Mouse (Mus musculus) right cerebral cortex, adult 2 months (tissue): ENCODE results near the gene Slc9a8.
A peak's percentile ranks its signal among the peaks of the same experiment; 100 is the strongest.

Source experiments
- DNase-seq, 2 experiments: peaks; one replicate each; pipeline ENCODE4 v3.0.0; 2021 to 2022; ENCODE audit warnings: low spot score in 2 of 2

Slc9a8 gene

DNA sequence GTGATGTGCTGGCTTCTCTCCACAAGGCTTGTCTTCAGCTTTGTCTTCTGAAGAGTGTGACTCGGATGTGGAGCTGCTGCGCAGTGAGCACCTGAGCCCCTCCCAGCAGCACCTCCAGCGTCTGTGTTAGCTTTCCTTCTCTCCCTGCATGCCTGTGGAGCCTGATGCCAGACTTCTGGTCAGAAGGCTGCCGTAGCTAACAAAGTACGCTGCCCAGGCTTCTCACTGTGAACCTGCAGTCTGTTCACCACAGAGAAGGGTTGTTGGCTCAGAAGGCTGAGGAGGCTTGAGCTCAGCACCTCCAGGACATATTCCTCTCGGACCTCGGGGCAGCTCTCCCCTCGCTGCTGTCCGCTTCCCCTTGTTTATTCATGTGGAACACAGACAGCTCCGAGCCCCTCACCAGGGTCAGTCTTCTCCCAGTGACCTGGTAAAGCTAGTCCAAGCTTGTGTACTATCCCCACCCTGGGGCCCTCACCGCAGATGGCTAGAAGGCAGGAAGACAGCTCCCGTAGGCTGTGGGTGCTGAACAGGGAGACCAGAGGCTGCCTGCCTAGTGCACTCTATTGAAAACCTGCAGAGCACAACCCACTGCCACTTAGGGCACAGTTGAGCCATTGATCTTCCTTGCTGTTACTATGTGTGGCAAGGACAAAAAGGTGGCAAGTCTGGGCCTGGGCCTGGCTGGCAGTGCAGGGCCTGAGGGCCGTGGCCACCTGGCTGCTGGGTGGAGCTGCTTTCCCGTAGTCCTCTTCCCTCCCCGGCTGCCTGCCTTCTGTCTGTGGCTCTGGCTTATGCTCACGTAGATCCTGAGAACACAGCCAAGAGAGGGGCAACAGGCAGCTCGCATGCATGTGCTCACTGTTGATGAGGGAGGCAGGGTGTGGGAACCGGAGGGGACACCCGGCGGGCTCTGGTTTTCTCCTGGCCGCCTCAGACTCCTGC lies 28.1 kb downstream of the Slc9a8 start:
- no peak for DNase-seq

DNA sequence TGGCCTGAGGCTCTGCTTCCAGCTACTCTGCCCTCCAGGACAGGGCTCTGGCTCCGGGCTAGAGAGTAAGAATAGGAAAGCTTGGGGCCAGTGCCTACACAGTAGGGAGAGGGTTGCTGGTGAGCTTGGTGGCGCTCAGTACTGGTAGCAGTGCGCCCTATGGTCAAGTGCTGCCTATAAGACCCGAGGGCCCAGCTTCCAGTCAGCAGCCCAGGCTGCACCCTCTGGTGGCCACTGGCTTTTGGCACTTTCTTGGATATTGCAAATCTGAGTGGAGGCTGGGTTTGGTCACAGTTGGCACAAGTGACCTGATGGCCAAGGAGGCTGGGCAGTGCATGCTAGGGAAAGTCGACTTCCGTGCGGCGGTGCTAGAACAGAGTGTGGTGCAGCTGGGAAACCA lies 29.1 kb downstream of the Slc9a8 start:
- DNase-seq, result no peak

DNA sequence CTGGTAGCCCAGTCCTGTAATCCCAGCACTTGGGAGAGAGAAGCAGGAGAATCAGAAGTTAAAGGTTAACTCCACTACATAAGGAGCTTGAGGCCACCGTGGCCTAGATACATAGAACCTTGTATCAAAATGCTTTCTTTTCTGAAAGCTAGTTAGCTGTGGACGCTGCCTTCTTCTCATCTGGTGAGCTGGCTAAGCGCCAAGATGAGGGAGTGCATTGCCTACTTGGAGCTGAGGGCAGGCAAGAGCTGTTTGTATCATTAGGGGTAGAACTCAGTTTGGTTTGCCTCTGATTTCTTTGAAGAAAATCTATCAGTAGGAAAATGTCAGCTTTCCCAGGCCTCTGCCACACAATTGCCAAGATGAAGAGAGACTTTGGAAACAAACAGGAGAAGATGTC lies 32.3 kb downstream of the Slc9a8 start:
- peak in 1 of 2 experiments; percentile 51 for DNase-seq

DNA sequence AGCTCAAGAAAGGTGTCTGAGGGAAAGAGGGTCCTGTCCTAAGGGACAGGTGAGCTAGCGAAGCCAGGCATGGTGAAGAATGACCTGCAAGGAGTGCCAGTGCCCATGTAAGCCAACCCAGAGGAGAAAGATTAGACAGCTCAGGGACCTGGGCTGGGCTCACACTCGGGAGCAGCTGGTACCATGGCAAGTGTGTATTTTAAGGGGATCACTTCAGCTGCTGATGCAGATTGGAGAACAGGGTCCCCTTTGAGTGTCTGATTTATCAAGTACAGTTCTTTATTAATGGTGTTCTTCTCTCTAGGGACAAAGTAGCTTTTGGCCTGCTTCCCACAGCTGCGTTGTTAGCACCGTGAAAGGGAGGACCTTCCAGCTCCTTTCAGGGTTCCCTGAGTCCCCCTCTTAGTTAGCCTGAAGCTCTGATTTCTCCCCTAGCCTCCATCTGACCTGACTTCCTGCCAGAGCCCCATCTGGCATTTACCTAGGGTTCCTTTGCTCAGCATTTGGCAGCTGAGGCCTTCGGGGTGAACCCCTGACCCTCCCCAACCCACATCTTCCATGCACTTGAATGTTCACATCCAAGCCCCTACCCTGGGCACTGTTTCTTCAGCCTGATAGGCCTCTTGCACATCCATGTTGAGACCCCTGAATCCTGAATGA lies 35.0 kb downstream of the Slc9a8 start:
- no peak for DNase-seq

DNA sequence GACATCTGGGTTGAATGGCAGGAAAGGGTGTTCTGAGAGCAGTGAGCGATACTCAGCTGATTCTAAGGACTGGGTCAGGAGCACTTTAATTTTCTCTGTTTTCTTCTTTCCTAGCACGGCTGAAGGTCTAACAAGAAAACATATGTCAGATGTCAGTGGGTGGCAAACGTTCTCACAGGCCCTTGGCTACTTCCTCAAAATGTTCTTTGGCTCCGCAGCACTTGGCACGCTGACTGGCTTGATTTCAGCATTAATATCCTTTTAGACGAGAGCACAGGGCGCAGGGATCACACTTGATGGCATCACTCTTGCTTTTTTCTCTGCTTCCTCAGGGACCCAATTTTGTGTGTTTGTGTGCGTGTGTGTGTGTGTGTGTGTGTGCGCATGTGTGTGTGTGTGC lies 35.7 kb downstream of the Slc9a8 start:
- DNase-seq, result no peak

DNA sequence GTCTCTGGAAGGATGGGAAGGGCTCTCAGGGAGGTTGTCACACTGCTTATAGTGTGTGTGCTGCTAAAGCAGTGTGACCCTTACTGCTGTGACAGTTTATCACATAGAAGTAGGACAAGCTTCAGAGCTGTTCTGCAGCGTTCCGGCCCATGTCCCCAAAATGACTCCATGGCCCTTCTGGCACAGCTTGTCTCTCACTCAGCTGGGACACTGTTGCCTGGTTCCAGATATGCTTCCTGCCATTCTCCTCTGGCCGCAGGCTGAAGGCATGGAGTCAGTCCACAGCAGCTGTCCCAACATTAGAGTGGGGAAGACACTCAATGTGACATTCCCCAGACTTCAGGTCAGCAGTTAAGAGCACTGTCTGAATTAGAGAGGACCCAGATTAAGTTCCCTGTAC lies 37.0 kb downstream of the Slc9a8 start:
- no peak for DNase-seq

DNA sequence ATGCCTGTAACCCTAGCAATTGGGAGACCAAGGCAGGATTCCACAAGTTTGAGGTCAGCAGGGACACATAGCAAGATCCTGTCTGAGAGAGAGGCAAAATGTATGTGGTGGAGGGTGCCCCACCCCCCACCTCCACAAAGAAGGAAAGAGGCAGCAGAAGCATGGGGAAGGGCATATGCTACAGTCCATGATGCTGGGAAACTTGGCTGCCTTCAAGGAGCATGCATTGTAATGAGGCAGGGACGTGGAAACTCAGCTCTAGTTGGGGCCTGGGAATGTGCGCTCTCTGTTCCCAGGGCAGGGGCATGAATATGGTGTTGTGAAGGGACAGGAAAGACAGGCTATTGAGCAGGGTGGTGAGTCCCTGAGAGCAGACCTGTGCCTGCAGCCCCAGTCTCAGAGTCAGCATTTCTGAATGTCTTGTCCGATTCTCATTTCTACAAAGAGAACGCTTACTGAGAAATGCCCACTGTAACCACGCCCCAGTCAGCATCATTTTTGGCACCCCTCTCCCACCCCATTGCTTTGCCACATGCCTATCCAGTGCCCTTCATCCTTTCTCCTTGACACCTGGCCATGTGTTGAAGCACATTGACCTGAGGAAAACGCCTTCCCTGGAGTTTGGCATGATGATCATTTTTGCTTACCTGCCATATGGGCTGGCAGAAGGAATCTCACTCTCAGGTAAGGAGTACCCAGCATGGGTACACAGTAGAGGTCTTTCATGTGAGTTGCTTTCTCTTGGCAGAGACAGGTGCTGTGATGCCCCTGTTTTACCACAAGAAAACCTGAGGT lies 37.8 kb downstream of the Slc9a8 start:
- DNase-seq, result no peak

DNA sequence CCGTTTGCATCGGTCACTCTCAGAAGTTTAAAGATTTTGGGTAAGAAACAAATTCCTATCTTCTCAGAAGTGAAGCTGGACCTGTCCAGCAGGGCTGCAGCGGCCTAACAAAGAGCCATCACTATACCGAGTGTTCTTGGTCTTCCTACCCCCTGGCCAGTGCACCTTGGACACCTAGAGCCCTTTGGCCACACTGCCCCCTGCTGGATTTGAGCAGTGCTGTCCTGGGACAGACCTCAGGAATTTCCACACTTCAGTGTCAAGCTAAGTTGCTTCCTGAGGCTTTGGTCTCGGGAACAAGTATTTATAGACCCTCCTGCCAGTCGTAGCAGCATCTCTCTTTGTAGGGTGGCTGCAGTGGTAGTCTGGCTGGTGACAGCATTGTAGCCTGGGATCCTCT lies 41.4 kb downstream of the Slc9a8 start:
- no peak for DNase-seq

DNA sequence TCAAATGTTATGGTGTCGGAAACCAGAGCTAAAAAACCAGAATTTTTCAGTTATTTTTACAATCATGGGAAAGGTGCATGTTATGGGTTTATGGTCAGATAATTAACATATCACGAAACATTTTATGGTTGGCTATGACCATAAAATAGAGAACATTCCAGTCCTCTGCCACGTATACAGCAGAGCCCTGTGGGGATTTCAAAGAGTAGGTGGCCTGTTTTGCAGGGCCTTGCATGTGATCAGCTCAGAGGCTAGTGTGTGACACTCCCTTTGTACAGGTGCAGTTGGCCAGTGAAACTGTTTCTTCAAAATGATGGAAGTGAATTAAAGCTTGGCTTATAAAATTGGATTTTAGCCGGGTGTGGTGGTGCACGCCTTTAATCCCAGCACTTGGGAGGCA lies 42.3 kb downstream of the Slc9a8 start:
- DNase-seq, result no peak

DNA sequence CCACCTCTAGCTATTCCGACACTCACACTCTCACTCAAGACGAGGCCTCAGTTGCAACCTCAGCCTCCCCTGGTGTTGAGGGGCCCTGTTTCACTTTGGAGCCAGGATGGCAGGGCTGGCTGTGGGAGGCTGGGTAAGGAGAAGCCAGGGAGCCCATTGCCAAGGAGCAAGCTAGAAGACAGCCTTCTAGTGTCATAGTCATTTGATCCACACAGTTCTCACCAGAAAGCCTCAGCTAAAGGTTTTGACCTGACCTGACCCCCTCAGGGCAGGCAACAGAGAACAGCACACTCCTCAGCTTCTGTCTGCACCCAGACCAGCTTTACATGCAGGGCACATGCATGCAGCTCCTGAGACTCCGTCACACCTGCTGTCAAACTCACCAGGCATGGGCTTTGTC lies 44.4 kb downstream of the Slc9a8 start:
- no peak for DNase-seq

DNA sequence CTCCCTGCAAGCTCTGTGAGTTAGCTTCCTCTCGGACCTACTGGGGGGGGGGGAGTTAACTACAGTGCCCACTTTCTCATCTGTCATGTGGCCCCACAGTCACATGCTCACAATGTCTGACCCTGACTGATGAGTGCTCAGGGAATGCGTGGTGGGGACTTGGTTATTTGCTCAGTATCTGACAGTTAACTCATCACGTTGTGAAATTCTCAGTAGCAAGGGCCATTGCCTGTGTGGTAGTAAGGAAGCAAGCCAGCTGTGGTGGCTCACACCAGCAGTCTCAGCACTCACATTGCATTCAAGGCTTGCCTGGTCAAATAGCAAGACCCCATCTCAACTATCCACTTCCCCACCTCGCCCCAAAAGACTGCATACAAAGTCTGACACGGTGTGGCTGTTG lies 45.7 kb downstream of the Slc9a8 start:
- DNase-seq, result no peak

DNA sequence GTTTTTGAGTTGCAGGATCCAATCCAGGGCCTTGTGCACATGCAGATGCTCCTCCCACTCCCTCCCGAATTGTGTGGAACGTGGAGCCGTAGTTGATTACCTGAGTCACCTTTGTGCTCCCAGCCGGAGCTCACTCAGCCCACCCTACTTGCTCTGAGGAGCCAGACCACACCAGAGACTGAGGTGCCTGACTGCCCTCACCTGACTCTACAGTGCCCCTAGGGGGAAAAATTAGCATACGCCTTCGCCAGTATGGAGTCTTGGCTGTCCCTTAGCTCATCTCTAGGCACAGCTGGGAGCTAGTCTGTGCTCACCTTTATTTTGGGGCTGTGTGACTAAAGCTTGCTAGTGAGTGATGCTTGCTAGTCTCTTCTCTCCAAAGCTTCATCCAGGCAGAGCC lies 46.9 kb downstream of the Slc9a8 start:
- DNase-seq, result no peak

DNA sequence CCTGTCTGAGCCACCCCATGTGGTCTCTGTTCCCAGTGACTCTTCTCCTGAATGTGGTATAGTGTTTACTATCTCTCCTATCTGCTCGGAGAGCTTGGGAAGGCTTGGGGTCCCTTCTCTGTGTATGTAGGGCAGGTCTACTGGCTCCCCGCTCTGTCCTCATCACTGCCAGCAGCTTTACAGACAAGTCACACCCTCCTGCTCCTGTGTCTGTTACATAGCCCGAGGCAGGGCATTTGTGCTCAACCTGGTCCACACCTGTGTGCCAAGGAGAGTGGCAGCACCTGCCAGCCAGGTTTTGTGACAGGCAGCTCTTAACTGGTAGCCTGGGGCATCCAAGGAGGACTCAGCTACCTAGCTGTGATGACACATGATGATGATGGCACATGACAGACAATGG lies 49.1 kb downstream of the Slc9a8 start:
- DNase-seq, result no peak

DNA sequence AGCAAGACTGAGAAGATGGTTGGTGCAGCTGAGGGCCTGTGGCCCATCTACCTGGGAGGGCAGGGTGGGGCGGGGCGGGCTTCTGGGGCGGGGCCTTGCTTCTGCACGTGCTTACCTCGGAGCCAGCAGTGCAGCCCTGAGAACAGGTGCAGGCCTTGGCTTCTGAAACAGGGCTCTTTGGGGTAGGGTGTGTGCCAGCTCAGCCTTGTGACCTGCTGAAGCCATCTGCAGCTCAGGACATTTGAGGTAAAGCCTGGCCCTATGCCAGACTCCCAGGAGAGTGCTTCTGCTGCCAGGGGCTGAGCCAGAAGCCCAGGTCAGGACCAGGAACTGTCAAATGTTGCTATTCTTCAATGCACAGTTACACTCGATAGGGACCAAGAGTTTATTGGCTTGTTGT lies 50.1 kb downstream of the Slc9a8 start:
- DNase-seq, result no peak

DNA sequence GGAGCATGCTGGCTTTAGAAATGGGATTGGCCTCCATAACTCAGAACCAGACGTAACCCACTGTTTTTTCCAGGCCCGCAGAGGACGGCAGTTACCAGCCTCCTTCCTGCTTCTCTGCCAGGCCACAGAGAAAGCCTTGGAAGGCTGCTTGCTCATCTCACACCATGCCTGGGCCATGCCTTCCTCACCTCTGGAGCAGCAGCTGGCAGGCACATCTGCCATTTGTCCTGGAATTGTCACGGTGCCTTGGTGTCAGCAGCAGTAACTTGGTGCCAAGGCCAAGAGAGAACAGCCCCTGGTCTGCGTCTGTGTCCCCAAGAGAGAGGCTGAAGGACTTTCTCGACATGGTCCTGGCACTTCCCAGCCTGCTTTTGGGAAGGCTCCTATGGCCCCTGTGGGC lies 52.7 kb downstream of the Slc9a8 start:
- no peak for DNase-seq

DNA sequence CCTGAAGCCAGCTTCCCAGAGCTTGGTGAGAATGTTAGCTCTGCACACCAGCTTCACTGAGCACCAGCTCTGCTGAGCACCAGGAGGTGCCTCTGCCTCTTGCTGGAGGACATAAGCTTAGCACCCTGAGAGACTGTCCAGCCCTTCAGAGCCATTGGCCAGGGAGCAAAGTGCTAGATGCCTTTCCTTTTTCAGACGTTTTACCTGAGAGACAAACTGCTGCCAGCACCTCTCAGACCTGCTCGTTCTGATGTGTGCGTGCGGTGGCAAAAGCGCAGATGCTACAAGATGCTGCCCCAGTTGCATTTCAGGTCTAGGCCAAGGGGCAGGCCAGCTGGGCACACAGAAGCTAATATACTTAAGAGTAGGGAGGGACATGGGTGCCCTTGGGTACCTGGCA lies 54.1 kb downstream of the Slc9a8 start:
- DNase-seq, result no peak

DNA sequence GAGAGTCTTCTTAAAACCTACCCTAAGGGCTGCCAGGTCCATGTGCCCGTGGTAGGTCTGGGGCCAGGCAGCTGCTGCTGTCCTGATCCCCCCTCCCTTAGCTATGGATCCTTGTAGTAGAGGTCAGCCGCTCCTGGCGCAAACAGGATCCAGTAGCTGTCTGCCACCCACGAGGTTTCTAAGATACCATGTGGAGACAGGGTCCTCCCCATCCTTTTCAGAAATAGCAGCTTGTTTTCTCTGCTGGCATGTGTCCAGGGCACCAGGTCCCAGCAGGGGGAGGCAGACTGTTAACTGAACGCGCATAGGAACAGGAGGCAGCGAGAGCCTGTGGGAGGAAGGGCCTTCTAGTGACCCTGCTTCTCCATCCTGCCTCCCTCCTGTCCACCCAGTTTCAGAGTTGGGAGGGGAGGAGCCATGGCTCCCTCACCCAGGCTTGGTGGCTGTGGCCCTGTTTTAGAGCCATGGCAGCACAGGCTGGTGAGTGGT lies 54.7 kb downstream of the Slc9a8 start:
- DNase-seq, result peak; percentile 68 to 73

DNA sequence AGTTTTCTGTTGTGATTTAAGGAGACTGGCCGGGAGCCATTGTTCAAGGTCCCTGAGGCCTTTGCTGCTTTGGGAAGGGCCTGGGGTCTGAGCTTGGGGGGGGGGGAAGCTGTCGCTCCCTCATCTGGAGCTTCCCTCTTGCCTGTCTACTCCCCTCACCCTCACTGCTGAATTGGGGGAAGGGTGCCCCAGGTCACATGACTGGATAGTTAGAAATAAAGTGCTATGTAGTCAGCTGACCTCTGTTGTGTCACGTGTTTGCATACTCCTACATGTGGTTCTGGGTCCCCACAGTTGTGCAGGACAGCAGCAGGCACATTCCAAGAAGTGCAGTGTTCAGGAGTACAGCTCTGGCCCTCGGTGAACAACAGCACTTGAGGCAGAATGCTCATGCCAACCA lies 55.2 kb downstream of the Slc9a8 start:
- DNase-seq, result no peak

DNA sequence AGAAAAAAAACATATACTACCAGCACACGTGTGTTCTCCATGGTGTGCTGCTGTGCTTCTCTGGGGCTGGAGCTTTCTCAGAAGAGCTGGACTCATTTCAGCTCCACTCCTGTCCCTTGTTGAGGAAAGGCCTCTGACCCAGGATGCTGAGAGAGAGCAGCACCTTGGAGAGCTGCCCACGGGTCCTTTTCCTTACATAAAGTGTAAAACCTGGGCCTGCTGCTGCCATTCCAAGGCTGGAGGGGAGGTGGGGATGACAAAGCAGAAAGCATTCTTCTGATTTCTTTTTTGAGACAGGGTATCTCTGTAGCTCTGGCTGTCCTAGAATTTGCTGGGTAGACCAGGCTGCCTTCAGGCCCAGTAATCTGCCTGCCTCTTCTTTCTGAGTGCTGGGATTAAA lies 56.6 kb downstream of the Slc9a8 start:
- DNase-seq, result no peak

DNA sequence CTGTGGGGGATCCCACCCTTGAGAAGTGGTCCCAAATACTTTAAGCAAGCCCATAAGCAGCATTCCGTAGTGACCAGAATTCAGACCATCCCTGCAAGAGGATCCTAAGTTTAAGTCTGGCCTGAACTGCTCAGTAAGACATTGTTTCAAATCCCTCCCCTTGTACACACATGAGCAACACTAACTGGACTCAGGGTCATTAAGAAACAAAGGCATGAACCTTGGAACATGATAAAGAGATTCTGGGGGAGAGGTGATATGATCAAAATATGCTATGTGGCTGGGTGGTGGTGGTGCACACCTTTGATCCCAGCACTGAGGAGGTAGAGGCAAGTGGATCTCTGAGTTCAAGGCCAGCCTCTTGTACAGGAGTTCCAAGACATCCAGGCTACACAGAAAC lies 58.0 kb downstream of the Slc9a8 start:
- no peak for DNase-seq

DNA sequence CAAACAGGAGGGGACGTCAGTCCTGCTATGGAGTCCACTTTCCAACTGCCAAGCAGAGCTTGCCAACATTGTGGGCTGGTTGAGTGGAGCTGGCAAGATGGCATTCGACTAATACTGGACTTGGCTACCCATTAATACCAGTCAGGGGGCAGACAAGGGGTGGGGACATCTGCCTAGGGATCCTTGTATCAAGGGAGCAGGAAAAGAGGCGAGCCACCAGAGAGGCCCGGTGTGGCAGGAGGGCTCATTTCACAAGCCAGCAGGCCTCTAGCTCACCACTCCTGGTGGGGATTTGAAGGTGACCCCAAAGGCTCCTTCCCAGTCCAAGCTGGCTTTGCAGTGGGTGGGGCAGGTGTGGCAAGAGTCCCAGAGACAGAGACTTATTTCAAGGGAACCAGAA lies 61.2 kb downstream of the Slc9a8 start:
- DNase-seq, result no peak

DNA sequence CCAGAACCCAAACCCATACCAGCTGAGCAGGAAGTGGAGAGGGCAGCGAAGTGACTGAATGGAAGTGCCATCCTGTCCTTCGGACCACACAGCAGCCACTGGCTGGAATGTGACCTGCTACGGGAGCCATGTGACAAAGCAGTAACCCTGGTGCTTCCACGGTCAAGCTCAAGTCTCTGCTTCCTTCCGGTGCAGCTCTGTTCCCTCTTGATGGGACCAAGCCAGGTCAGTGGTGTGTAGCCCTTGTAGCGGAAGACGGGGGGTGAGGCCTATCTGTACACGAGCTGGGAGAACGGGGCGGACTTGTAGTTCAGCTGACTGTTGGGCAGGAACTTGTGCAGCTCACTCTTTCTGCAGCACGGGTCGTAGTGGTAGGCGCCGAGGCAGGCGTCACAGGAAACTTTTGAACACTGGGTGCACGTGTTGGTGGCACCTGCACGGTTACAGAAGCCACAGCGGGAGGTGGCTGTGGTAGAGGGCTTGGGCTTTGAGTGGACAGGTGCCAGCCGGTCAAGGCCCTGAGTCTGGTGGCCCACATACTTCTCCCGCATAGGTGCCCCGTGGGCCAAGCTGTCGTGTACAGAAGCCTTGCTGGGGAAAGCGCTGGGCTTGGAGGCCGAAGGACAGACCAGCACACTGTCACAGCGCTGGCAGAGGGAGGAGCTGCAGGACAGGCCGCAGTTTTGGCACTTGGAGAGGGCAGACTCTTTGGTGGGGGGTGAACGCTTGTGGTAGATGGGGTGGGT lies 61.7 kb downstream of the Slc9a8 start:
- DNase-seq, result no peak
